Mouse (Mus musculus) E14TG2a.4 (cell line): ENCODE measurements around the gene Dhx37.

Source experiments
- CTCF ChIP-seq: conservative IDR thresholded peaks from 2 replicates; pipeline ENCODE4 v1.5.1; 2014; ENCODE audit warnings: low read length
- NANOG ChIP-seq: IDR thresholded peaks from 2 replicates; pipeline ENCODE4 v1.6.1; 2014; ENCODE audit warnings: borderline replicate concordance, low read length, mixed read lengths
- POU5F1 ChIP-seq: IDR thresholded peaks from 2 replicates; pipeline ENCODE4 v1.6.1; 2014; ENCODE audit warnings: low read length, borderline replicate concordance

GRCm38 (mm10) chr5:125457538-125457937, 23.6 kb upstream of the Dhx37 start:
- TF ChIP-seq CTCF (no peak), POU5F1 (no peak), NANOG (no peak)
